Mouse (Mus musculus) frontal cortex, adult (tissue): ENCODE measurements around the gene Fstl4.
"Not testable (repeated sequence)": the region's sequence is repeated elsewhere in the genome, so short reads cannot be mapped to it uniquely, and the experiment has no call there.

Experiments used
- ATAC-seq: cut with Nextera tagmentation; 2 replicates; pipeline ENCODE4 v1.9.2; 2017; ENCODE audit warnings: mild to moderate bottlenecking, moderate library complexity, mixed read lengths; ENCODE audit not compliant: low TSS enrichment

Fstl4 gene

GRCm38 (mm10) chr11:53132406-53133035 lies 368.1 kb downstream of the Fstl4 start:
- peak; percentile 60 for ATAC-seq

- ATAC-seq: no peak
Measured at GRCm38 (mm10) chr11:53136371-53136770, 371.9 kb downstream of the Fstl4 start.

GRCm38 (mm10) chr11:53137381-53137780 lies 372.9 kb downstream of the Fstl4 start:
- ATAC-seq: no peak

- no peak for ATAC-seq
Measured at GRCm38 (mm10) chr11:53138212-53138611, 373.8 kb downstream of the Fstl4 start.

GRCm38 (mm10) chr11:53139666-53140065 lies 375.2 kb downstream of the Fstl4 start:
- no peak for ATAC-seq

- ATAC-seq: no peak
Measured at GRCm38 (mm10) chr11:53140196-53140595, 375.8 kb downstream of the Fstl4 start.

- ATAC-seq: no peak
Measured at GRCm38 (mm10) chr11:53140722-53141400, 376.4 kb downstream of the Fstl4 start.

GRCm38 (mm10) chr11:53143522-53143921 lies 379.1 kb downstream of the Fstl4 start:
- ATAC-seq: no peak

- no peak for ATAC-seq
Measured at GRCm38 (mm10) chr11:53144506-53144905, 380.1 kb downstream of the Fstl4 start.

GRCm38 (mm10) chr11:53146290-53146689 lies 381.9 kb downstream of the Fstl4 start:
- peak; percentile 34; the same call in 1 of the 2 replicates for ATAC-seq

GRCm38 (mm10) chr11:53156463-53156862 lies 392.0 kb downstream of the Fstl4 start:
- ATAC-seq: no peak

GRCm38 (mm10) chr11:53157621-53158259 lies 393.3 kb downstream of the Fstl4 start:
- ATAC-seq: no peak

GRCm38 (mm10) chr11:53162385-53162784 lies 398.0 kb downstream of the Fstl4 start:
- ATAC-seq: no peak

- no peak for ATAC-seq
Measured at GRCm38 (mm10) chr11:53166478-53166877, 402.0 kb downstream of the Fstl4 start.

GRCm38 (mm10) chr11:53182177-53182852 lies 417.9 kb downstream of the Fstl4 start:
- ATAC-seq: 0 out of 2 replicates have a peak, but pooled peaks have one; percentile 13

- ATAC-seq: 0 out of 2 replicates have a peak, but pooled peaks have one; percentile 48
Measured at GRCm38 (mm10) chr11:53182858-53183257, 418.4 kb downstream of the Fstl4 start.

- ATAC-seq: no peak
Measured at GRCm38 (mm10) chr11:53184046-53184445, 419.6 kb downstream of the Fstl4 start.

- no peak for ATAC-seq
Measured at GRCm38 (mm10) chr11:53184698-53185097, 420.3 kb downstream of the Fstl4 start.

- ATAC-seq: no peak
Measured at GRCm38 (mm10) chr11:53187427-53188140, 423.1 kb downstream of the Fstl4 start.

GRCm38 (mm10) chr11:53196551-53196950 lies 432.1 kb downstream of the Fstl4 start:
- not testable (repeated sequence) for ATAC-seq

GRCm38 (mm10) chr11:53197111-53197510 lies 432.7 kb downstream of the Fstl4 start:
- ATAC-seq: no peak
